Mouse (Mus musculus): ENCODE measurements around the gene Vipr2.

Gene Vipr2

DNA sequence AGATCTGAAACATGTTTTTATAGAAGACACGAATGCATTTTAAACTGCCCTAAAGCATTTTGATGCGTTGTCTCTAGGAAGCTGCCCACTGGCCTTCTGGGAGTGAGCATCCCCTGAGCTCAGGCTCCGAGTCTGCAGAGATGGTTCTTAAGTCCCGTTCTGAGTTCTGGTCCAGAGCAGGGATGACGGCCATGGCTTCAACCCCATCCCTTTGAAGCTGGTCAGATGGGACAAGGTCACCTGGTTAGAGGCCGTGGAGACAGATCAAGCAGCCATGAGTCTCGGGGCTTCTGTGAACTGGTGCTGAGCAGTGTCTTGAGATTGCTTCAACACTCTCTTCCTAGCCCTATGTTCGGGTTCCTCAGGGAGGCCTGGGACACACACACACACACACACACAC, 19.6 kb downstream of the Vipr2 start:
- no peak for DNase-seq

DNA sequence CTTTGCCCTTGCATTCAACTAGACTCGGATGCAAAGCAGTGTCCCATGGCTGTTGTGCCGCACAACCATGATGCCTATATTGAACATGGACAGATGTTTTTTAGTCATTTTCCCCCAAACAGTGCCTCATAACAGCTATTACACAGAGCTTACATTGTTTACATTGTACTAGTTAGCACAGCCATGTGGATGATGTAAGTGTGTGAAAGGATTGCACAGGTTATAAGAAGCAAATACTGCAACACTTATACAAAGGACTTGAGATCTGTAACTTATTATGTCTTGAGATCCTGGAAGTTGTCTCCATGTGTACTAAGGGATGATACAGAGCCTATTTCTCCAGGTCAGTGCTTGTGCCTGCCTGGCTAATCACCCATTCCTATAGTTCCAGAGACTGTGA, 24.4 kb downstream of the Vipr2 start:
- DNase-seq, result no peak

DNA sequence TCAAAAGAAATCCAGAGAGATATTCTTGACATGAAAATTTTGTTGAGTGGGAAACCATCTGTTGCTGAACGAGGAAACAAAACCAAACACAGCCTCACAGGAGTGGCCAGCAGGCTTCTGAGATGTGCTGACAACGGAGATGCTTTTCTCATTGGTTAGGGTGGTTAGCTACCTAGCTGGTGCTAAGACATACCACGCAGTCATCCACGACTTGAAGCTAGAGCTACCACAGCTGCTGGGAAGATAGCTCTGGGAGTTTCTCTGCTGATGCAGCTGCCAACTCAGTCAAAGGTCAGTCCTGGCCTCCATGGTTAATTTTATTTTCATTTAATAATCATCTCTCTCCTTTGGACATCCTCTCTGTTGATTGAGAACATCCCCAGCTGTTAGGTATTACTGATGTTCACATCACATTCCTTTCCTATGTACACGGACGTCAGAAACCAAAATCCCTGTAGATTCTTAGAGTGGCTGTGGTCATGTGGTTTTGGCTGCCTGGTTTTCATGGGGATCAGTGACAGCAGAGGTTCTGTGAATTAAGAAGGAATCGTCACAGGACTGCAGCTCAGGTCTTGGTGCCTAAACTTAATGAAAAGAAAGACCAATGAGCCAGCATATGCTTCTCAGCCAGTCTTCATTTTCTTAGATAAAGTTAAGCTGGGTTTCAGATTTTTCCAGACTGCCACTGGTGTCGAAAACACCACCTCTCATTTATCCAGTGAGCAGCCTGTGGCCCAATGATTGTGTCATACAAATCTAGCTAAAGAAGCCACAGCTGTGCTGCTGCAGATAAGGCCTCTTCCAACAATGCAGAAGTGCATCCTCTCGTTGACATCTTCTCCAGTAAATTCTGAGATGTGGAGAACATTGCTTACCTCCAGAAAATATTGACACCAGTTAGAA, 32.2 kb downstream of the Vipr2 start:
- no peak for DNase-seq

DNA sequence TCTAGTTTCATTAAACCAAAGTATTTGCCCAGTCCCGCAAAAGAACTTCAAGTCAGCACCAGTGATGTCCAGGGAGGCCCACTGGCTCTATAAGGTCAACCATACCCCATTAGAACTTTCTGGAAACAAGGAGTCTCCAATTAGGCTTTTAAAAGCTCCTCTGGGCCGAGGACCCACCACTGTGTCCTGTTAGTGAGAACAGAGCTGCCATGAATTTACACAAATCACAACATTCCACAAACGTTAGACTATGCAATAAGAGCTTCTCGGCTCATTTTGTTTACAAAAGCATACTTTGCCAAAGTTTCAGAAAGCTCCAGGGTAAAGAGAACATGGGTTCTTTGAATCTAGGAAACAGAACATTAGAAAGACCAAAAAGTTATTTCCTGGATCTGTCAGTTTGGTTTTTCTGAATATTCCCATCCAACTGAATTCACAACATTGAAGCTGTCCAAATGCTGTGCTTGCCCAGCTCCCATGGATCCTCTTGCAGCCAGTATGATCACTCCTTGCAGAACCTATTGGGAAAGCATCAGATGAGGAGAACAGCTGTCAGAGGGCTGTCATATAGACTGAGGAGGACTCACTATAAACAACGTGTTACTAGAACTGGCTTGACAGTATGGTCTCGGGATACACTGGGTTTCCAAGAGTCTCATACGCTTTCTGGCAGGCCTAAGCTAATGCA, 33.6 kb downstream of the Vipr2 start:
- no peak for DNase-seq

DNA sequence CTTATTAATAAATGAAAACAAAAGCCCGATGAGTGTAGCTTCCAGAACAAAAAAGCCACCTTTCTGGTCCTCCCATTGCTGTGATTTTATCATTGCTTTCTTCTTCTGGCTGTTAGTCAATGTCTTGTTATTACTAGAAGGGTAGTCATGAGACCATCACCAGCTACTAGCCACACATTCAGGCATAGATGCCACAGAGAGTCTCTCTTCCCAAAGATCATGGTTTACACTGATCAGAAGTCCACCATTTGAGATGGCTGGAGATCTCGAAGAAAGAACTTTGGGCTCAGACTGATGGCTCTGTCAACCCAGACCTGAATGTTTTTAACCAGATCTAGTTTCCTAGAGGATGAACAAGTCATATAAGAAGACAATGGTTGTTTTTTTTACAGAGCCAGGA, 38.3 kb downstream of the Vipr2 start:
- DNase-seq, result no peak

GRCm38 (mm10) chr12:116116455-116116854, 38.9 kb downstream of the Vipr2 start:
- no peak for DNase-seq

GRCm38 (mm10) chr12:116117352-116117929, 39.9 kb downstream of the Vipr2 start:
- DNase-seq, result no peak

DNA sequence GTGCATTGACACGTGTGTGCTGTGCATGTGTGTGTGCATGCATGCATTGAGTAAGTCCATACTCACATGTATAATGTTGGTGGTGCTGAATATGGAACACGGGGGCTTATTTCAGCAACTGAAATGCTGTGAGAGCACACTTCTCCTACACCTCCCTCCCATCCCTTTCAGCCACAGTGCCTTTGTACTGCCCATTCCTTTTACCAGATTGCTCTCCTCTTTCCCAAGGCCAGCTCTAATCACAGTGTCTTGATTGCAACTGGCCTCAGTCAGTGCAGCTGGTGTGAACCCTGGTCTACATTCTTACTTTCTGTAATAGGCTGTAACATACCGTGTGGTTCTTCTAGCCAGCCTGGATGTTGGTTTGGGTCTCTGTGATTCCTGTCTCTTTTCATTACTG, 41.5 kb downstream of the Vipr2 start:
- no peak for DNase-seq

GRCm38 (mm10) chr12:116123786-116124185, 46.3 kb downstream of the Vipr2 start:
- DNase-seq, result no peak

GRCm38 (mm10) chr12:116130936-116131335, 53.4 kb downstream of the Vipr2 start:
- no peak for DNase-seq

DNA sequence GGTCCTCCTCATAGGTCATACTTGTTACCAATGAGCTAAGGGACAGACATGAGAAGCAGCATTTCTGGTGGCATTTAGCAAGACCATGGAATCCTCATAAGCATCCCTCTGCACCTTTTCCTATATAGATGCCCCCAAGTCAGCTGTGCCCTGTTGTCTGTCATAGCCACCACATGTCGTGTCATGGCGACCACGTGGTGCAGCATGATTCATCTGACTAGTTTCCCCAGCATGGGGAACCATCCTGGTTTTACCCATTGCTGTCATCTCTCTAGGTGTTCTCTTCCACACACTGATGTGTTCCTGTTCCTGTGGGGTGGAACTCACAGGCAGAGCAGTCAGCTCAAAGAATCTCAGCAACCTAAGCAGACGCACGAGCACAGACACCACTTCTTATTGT, 55.4 kb downstream of the Vipr2 start:
- DNase-seq, result no peak

- DNase-seq, result no peak
Observed at GRCm38 (mm10) chr12:116135906-116136305, 58.4 kb downstream of the Vipr2 start.

DNA sequence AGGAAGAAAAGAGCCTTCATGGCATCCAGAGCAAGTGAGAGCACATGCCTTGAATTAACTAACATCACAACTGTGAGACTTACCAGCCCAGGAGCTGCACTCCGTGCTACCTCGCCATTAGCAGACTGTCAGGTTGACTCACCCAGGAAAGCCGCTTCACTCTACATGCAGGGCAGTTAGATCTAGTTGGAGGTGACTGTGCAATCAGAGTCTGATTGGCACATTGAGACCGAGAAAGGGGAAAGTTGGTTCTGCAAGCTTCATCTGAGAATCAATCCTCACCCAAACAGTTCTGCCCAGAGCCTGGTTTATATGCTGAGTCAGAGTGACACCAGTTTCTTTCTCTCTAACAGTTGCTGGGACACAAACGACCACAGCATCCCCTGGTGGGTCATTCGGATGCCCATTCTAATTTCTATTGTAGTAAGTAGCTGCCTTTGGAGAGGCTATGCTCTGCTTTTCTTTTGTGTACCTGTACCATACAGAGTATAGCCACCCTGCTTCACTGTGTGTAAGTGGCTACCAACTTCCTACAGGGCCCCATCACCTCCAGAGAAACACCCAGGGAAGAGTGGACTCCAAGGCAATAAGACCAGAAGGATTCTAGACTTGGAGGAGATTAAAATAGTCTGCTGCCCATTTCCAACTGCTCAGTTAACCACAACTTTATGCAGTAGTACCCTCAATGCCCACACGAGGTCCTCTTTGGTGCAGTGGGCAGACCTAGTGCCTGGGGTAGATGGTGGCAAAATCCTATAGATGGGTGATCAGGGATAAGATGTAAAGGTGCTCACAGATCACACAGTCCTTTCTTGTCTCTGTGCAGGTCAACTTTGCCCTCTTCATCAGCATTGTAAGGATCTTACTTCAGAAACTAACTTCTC, 61.0 kb downstream of the Vipr2 start:
- DNase-seq, result peak; percentile 51 to 57

DNA sequence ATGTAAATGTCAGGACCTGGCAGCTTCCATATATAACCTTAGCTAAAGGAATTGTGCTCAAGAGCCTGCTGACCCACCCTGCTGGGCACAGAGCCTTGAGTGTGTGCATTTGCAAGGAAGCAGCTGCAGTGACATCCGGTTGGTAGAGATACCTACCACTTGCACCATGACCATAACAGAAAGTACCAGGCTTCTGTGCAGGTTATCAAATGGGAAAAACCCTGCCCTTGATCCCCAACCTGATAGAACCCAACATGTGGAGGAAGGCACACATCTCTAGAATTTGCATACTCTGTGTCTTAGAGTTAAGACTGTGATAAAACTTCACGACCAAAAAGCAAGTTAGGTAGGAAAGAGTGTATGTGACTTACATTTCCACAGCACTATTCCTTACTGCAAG, 63.1 kb downstream of the Vipr2 start:
- no peak for DNase-seq

DNA sequence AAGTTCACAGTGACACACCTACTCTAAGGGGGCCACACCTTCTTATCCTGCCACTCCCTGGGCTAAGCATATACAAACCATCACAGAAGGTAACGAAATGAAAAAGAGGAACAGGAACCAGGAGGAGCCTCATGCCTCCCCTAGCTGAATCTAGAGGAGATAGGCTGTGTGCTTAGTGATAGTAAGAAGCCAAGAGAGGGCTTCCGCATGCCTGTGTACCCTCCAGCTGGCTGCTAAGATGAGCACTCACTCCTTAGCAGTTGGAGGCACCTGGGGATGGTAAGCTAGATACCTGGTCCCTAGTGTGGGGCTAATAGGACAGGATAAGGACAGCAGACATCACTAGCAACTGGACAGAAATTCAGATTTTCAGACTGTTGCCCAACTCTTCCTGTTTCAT, 64.3 kb downstream of the Vipr2 start:
- DNase-seq, result peak; percentile 54 to 55

DNA sequence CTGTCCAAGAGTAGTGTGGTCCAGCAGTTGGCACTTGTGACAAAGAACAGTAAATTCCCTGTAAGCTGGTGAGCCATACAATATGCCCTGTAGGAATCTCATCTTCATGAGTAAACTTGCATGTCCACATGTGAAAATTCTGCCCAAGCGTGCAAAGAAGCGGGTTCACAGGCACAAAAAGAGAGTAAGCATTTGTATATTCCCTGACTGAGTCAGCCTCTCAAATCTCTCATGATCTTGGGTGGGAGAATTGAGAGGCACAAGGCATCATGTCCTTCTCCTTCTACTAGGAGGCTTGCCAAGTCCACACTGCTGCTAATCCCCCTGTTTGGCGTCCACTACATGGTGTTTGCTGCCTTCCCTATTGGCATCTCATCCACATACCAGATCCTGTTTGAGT, 64.9 kb downstream of the Vipr2 start:
- DNase-seq, result no peak

- DNase-seq, result peak; percentile 64 to 69
Observed at GRCm38 (mm10) chr12:116145246-116145645, 67.7 kb downstream of the Vipr2 start.

DNA sequence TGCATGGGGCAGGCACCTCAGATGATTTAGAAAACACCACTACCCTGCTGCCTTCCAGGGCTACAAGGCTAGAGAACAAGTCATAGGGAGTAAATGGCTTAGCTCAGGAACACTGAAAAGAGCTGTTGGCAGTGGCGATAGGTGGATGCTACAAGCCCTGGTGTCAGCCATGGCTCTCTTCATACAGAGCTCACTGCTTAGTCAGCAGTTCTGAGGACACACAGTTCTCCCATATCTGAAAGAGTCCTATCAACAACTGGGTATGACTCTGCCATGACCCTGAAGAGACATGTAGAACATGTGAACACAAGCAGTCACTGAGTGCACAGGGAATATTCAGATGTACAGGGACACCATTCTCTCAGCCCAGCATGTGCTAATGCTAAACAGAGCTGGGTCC, 68.2 kb downstream of the Vipr2 start:
- no peak for DNase-seq

- DNase-seq, result no peak
Observed at GRCm38 (mm10) chr12:116146996-116147634, 69.6 kb downstream of the Vipr2 start.

DNA sequence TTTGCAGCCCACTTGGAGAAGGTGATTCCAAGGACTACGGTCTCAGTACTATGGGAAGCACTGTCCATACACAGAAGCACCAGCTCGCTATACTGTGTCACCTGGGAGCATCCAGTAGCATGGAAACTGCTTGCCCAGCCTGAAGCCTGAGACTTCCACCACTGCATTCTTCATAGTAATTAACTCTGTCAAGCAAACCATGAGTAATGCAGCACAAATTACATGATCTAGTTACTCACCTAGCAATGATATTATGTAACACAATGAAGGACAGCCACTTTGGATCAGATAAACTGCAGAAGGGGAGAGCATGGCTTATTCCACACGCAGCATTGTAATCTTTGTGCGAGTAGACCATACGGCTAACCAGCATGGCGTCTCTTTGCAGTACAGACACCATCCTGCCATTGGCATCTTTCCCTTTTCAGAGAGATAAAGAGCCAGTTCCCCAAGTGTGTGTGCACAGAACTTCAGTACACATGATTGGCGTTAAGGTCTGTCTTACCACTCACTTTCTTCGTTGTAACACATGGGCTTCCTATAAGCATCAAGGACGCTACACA, 75.4 kb downstream of the Vipr2 start:
- no peak for DNase-seq

GRCm38 (mm10) chr12:116156792-116157532, 79.4 kb downstream of the Vipr2 start:
- DNase-seq, result no peak
